Mouse (Mus musculus) megakaryocyte, embryonic 14.5 days (primary cell): ENCODE measurements around the gene Gm11444. TPM values are rescaled to one million over a fixed set of nuclear protein-coding genes. Genes with fewer than 3 reads are reported as not detected.

Experiments used
- H3K27me3 ChIP-seq: replicated peaks from 2 replicates; pipeline ENCODE3; 2012; ENCODE audit warnings: inconsistent platforms
- H3K36me3 ChIP-seq: replicated peaks from 2 replicates; pipeline ENCODE3; 2012; ENCODE audit warnings: low read length, inconsistent platforms, mixed read lengths
- H3K4me1 ChIP-seq: 2 replicates; pipeline ENCODE4 v1.6.1; 2012; ENCODE audit warnings: inconsistent platforms
- H3K4me3 ChIP-seq: replicated peaks from 2 replicates; pipeline ENCODE3; 2012; ENCODE audit warnings: moderate library complexity, mild to moderate bottlenecking, inconsistent platforms
- H3K9me3 ChIP-seq: 2 replicates; pipeline ENCODE4 v1.6.1; 2012; ENCODE audit warnings: inconsistent platforms
- FLI1 ChIP-seq: IDR thresholded peaks from 2 replicates; pipeline ENCODE4 v1.6.1; 2012; ENCODE audit warnings: low read length, inconsistent platforms, mixed read lengths
- GATA1 ChIP-seq: IDR thresholded peaks from 3 replicates; pipeline ENCODE4 v1.6.1; 2012; ENCODE audit warnings: mixed read lengths, low read length, inconsistent platforms, borderline replicate concordance
- polyA plus RNA-seq: library from polyadenylated mRNA; stranded (reverse); fragments of >175 nt; gene quantifications from 2 replicates; pipeline ENCODE4 v1.2.3, GENCODE M21; 2012; ENCODE audit warnings: low replicate concordance; ENCODE audit not compliant: insufficient read depth

Gene Gm11444
- polyA plus RNA-seq, 1 experiment = not detected

DNA sequence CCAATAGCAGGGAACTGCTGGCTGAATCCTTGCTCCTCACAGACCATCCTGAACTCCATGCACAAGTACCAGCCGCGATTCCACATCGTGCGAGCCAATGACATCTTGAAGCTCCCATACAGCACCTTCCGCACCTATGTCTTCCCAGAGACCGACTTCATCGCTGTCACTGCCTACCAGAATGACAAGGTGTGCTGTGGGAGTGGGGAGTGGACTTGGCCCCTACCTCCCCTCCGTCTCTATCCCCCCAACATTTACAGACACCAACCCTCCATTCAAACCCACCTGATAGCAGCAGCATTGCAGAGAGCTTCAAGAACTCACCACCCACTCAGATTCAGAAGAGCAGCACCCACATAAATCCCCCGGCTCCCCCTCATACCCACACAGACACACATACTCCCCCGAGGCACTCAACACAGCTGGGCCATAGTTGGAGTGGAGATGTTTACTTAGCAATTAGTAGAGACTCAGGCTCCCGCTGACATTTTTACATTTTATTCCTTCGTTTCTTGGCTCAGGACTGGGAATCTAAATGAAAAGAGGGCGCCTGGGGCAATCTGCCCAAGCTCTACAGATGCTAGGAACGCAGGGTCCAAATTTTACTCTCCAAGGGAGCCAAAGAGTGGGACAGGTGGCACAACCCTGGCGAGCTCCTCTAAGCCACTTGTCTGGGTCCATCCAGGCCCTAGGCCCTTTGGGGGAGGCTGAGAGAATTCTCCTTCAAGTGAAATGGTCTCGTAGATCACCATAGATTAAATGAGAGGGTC is 14.2 kb downstream of the Gm11444 start:
- H3K4me3 ChIP-seq = peak overlapping the region; percentile 29
- H3K9me3 ChIP-seq = 0 out of 2 replicates have a peak, but pooled peaks cover 3% of the 10 kb centered on the region
- no peaks in the 10 kb centered on the region for H3K36me3 ChIP-seq
- H3K4me1 ChIP-seq = peaks cover 69% of the 10 kb centered on the region
- TF ChIP-seq FLI1 = no peak
- no peak for TF ChIP-seq GATA1
- H3K27me3 ChIP-seq = peaks cover 100% of the 10 kb centered on the region

DNA sequence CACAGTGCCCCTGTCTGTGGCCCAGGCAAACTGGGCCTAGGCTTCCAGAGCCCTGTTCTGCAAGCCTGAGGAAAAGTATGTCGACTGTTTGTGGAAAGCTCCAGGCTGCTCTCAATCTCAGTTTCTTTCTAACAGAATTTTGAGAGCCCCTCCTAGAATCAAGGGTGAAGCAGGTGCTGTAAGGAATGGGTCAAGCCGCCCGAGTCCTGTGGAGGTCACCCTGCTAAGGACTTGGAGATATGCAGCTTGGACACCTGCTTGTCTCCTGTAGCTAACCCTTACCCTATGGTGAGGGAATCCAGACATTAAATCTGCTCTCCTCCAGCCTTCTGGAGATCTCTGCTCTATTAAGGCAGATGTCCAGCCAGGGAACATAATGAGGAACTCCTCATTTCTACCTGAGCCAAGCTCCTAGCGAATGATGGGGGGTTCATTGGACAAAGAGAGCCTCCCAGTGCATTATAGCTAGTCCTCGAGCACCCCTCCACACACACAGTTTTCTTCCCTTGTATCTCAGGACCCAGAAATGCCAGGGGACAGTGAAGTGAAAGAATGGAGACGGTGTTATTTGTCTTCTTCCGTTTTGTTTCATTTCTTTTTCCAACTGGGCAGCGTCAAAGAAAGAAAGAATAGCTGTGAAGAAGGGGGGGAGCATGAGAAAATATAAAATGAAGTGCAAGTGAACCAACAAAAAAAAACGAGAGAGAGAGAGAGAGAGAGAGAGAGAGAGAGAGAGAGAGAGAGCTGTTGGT is 15.0 kb downstream of the Gm11444 start:
- TF ChIP-seq FLI1 (no peak), GATA1 (no peak)
- Histone ChIP-seq H3K9me3 (0 out of 2 replicates have a peak, but pooled peaks cover 3% of the 10 kb centered on the region), H3K36me3 (no peaks in the 10 kb centered on the region), H3K4me1 (peaks cover 68% of the 10 kb centered on the region), H3K27me3 (peaks cover 100% of the 10 kb centered on the region), H3K4me3 (no peak overlapping the region)

DNA sequence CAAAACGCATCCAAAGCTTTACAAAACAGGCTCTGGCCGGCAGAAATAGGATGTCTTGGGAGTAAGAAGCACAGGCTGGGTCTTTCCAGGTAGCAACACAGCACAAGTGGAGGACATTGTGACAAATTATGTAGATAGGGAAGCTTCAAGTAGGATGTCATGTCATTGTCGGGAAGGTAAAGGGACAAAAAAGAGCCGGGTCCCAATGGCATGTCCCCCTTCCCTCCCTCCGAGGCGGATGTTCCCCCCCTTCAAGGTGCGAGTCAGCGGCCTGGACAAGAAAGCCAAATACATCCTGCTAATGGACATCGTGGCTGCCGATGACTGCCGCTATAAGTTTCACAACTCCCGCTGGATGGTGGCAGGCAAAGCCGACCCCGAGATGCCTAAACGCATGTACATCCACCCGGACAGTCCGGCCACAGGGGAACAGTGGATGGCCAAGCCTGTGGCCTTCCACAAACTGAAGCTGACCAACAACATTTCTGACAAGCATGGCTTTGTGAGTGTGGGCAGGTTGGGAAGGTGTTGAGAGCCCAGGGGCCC is 15.7 kb downstream of the Gm11444 start:
- H3K4me1 ChIP-seq = peaks cover 69% of the 10 kb centered on the region
- peaks cover 100% of the 10 kb centered on the region for H3K27me3 ChIP-seq
- 0 out of 2 replicates have a peak, but pooled peaks cover 3% of the 10 kb centered on the region for H3K9me3 ChIP-seq
- H3K36me3 ChIP-seq = no peaks in the 10 kb centered on the region
- TF ChIP-seq FLI1 = no peak
- no peak for TF ChIP-seq GATA1
- no peak overlapping the region for H3K4me3 ChIP-seq

DNA sequence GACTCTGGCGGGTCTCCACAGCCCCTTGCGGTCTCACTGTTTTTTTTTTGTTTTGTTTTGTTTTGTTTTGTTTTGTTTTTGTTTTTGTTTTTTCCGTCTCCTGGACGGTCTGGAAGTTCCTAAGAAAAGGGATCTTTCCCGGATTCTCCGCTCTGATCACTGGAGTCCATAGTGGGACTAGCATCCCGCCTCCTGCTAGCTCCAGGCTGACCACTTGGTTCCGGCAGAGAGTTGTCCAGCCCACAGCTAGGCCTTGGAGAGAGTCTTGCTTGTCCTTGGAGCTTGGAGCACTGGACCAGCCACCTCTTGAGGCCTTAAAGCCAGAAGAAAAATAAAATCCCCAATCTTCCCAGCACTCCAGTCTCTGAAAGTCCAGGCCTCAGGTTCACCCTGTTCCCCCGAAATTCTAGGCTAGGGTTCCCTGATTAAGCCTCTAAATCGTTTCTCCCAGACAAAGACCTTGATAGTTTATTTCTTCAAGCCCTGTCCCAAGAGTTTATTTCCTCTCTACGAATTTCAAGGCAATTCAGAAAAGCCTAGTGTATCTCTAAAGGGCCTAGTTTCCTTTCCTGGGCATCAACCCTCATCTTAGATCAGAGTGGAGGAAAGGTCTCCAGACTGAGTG is 16.3 kb downstream of the Gm11444 start:
- H3K4me1 ChIP-seq = peaks cover 75% of the 10 kb centered on the region
- 0 out of 2 replicates have a peak, but pooled peaks cover 3% of the 10 kb centered on the region for H3K9me3 ChIP-seq
- H3K4me3 ChIP-seq = no peak overlapping the region
- H3K27me3 ChIP-seq = peaks cover 100% of the 10 kb centered on the region
- TF ChIP-seq GATA1 = no peak
- no peak for TF ChIP-seq FLI1
- H3K36me3 ChIP-seq = no peaks in the 10 kb centered on the region

DNA sequence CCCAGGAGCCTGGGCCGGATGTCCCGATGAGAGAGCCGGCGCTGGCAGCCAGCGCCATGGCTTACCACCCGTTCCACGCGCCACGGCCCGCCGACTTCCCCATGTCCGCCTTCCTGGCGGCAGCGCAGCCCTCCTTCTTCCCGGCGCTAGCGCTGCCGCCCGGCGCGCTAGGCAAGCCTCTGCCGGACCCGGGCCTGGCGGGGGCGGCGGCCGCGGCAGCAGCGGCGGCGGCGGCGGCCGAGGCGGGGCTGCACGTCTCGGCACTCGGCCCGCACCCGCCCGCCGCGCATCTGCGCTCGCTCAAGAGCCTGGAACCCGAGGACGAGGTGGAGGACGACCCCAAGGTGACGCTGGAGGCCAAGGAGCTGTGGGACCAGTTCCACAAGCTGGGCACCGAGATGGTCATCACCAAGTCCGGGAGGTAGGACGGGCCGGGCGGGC is 17.0 kb downstream of the Gm11444 start:
- Histone ChIP-seq H3K4me3 (peak overlapping the region; percentile 88), H3K27me3 (peaks cover 99% of the 10 kb centered on the region), H3K4me1 (peaks cover 76% of the 10 kb centered on the region), H3K36me3 (no peaks in the 10 kb centered on the region), H3K9me3 (0 out of 2 replicates have a peak, but pooled peaks cover 1% of the 10 kb centered on the region)
- TF ChIP-seq GATA1 (no peak), FLI1 (no peak)

DNA sequence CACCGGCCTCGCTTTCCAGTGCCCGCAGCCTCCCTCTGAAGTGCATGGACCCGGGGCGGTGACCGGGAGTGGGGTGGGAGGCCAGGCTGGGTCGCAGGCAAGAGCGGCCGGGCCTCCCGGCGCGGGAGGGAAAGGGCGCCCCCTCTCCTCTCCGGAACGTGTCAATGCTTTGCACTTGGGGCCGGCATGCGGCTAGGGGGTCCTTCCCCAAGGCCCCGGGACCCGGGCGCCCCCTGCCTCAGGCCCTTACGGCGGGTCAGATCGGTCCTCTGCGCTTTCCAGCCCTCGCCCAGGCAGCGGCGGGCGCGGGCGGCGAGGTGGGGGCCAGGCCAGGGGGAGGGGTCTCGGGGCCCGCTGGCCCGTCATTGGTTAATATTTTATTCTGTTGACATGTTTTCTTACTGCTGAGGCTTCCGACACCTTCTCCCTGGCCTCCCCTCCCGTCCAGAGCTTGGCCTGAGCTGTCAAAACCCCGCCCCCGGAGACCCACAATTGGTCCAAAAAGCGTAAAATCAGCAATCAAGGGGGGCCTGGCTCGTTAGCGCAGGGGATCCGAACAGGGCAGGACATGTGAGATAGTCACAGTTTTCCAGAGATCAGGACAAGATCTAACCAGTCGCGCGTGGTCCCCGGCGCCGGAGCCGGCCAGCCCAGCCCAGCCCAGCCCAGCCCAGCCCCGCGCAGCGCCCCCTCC is 17.8 kb downstream of the Gm11444 start, which contains the start of gene Tbx2:
Tbx2 (plus strand) TSS at position 321 of the 694 bp plus-strand sequence.
- Histone ChIP-seq H3K4me3 (peak within 1 kb of the TSS; percentile 88), H3K27me3 (peaks cover 99% of the 10 kb centered on the region), H3K4me1 (peaks cover 69% of the 10 kb centered on the region), H3K9me3 (no peaks in the 10 kb centered on the region), H3K36me3 (no peaks in the 10 kb centered on the region)
- no peak for TF ChIP-seq GATA1
- TF ChIP-seq FLI1 = no peak

DNA sequence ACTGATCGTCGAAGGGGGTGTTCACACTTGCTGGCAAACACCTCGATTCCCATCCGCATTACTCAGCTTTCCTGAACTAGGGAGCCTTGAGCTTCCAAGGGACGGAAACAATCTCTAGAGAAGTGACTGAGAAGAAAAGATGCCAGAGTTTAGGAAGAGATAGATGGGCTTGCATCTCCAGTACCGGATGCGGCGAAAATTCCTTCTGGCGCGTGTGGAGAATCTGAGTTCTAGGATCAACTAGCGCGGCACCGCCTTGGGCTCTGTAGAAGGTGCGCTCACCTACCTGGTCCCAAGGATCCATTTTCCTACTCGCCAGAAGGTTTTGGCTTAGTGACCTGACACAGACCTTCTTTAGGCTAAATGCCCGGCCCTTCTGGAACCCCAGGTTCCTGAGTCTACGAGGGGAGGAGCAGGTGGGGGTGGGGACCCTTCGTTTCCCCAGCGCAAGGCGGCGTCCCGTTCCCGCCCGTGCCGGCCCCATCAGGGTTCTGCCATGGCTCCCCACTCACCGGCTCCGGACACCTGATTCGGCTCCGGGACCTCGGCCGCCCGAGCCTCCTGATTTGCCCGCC is 18.4 kb downstream of the Gm11444 start:
- Histone ChIP-seq H3K36me3 (no peaks in the 10 kb centered on the region), H3K4me1 (peaks cover 62% of the 10 kb centered on the region), H3K4me3 (peak overlapping the region; percentile 86), H3K9me3 (no peaks in the 10 kb centered on the region), H3K27me3 (peaks cover 99% of the 10 kb centered on the region)
- TF ChIP-seq GATA1 (no peak), FLI1 (no peak)

DNA sequence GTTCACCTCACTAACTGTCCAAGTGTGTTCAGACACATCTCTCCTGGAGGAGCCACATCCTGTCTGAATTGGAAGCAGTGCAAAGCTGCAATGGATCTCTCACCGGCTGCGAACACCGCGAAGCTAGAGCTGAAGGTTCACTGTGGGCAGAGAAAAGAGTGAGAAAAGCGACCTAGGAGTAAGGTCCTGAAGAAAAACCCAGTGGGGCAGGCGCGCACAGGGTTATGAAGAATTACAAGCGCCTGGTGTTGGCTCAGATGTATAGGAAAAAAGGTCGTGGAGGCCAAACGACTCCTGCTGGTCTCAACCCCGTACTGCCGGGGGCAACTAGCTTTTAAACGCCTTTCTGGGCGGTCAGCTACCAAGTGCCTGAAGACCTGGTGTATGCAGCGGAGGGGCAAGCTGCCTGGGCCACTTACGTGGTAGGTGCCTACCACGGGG is 19.2 kb downstream of the Gm11444 start:
- Histone ChIP-seq H3K9me3 (no peaks in the 10 kb centered on the region), H3K36me3 (no peaks in the 10 kb centered on the region), H3K27me3 (peaks cover 99% of the 10 kb centered on the region), H3K4me3 (peak overlapping the region; percentile 62), H3K4me1 (peaks cover 60% of the 10 kb centered on the region)
- no peak for TF ChIP-seq FLI1
- TF ChIP-seq GATA1 = no peak
